Mouse (Mus musculus): ENCODE measurements at regions not wholly inside any gene's neighbourhood (a gene's known extent, or its start where the extent isn't known, plus 50 kb on each side); places are given as distances from the start of the nearest gene placed in this dataset.

GRCm38 (mm10) chr3:53992993-53993392 is 129.4 kb upstream of the Ufm1 start:
- TF ChIP-seq POLR2A (IDR thresholded peaks at IDR 0.05; ENCODE audit: borderline replicate concordance, extremely low read depth, insufficient read depth, insufficient read length, poor library complexity, severe bottlenecking) = no peak
- no peak for TF ChIP-seq CTCF (IDR thresholded peaks at IDR 0.05; ENCODE audit: borderline replicate concordance, extremely low read depth, insufficient read depth, insufficient read length)
- DNase-seq (ENCODE audit: low read depth) = no peak

- DNase-seq (ENCODE audit: low read depth) = no peak
Measured at GRCm38 (mm10) chr3:53988796-53989195, 125.2 kb upstream of the Ufm1 start.

GRCm38 (mm10) chr3:53988256-53988655 is 124.6 kb upstream of the Ufm1 start:
- no peak for TF ChIP-seq POLR2A (IDR thresholded peaks at IDR 0.05; ENCODE audit: borderline replicate concordance, extremely low read depth, insufficient read depth, insufficient read length, poor library complexity, severe bottlenecking)
- no peak for TF ChIP-seq CTCF (IDR thresholded peaks at IDR 0.05; ENCODE audit: borderline replicate concordance, extremely low read depth, insufficient read depth, insufficient read length)
- no peak for DNase-seq (ENCODE audit: low read depth)

More at GRCm38 (mm10) chr3:53988796-53989195, 125.2 kb upstream of the Ufm1 start:
- TF ChIP-seq CTCF (IDR thresholded peaks at IDR 0.05; ENCODE audit: borderline replicate concordance, extremely low read depth, insufficient read depth, insufficient read length) (no peak), POLR2A (IDR thresholded peaks at IDR 0.05; ENCODE audit: borderline replicate concordance, extremely low read depth, insufficient read depth, insufficient read length, poor library complexity, severe bottlenecking) (no peak)

- TF ChIP-seq POLR2A (IDR thresholded peaks at IDR 0.05; ENCODE audit: borderline replicate concordance, extremely low read depth, insufficient read depth, insufficient read length, poor library complexity, severe bottlenecking) (no peak), CTCF (IDR thresholded peaks at IDR 0.05; ENCODE audit: borderline replicate concordance, extremely low read depth, insufficient read depth, insufficient read length) (no peak)
- no peak for DNase-seq (ENCODE audit: low read depth)
Measured at GRCm38 (mm10) chr3:53987316-53987715, 123.7 kb upstream of the Ufm1 start.

- peak; percentile 86 for DNase-seq (ENCODE audit: low read depth)
- TF ChIP-seq POLR2A (IDR thresholded peaks at IDR 0.05; ENCODE audit: borderline replicate concordance, extremely low read depth, insufficient read depth, insufficient read length, poor library complexity, severe bottlenecking) (no peak), CTCF (IDR thresholded peaks at IDR 0.05; ENCODE audit: borderline replicate concordance, extremely low read depth, insufficient read depth, insufficient read length) (no peak)
Measured at GRCm38 (mm10) chr3:53984743-53985550, 121.3 kb upstream of the Ufm1 start.

- no peak for DNase-seq (ENCODE audit: low read depth)
- TF ChIP-seq POLR2A (IDR thresholded peaks at IDR 0.05; ENCODE audit: borderline replicate concordance, extremely low read depth, insufficient read depth, insufficient read length, poor library complexity, severe bottlenecking) (no peak), CTCF (IDR thresholded peaks at IDR 0.05; ENCODE audit: borderline replicate concordance, extremely low read depth, insufficient read depth, insufficient read length) (no peak)
Measured at GRCm38 (mm10) chr3:53982311-53982710, 118.7 kb upstream of the Ufm1 start.

GRCm38 (mm10) chr3:53981585-53981984 is 118.0 kb upstream of the Ufm1 start:
- TF ChIP-seq CTCF (IDR thresholded peaks at IDR 0.05; ENCODE audit: borderline replicate concordance, extremely low read depth, insufficient read depth, insufficient read length) = no peak
- TF ChIP-seq POLR2A (IDR thresholded peaks at IDR 0.05; ENCODE audit: borderline replicate concordance, extremely low read depth, insufficient read depth, insufficient read length, poor library complexity, severe bottlenecking) = no peak
- no peak for DNase-seq (ENCODE audit: low read depth)

- no peak for DNase-seq (ENCODE audit: low read depth)
- TF ChIP-seq POLR2A (IDR thresholded peaks at IDR 0.05; ENCODE audit: borderline replicate concordance, extremely low read depth, insufficient read depth, insufficient read length, poor library complexity, severe bottlenecking) = no peak
Measured at GRCm38 (mm10) chr3:53977379-53978080, 113.9 kb upstream of the Ufm1 start.

- TF ChIP-seq CTCF (IDR thresholded peaks at IDR 0.05; ENCODE audit: borderline replicate concordance, extremely low read depth, insufficient read depth, insufficient read length) (no peak), POLR2A (IDR thresholded peaks at IDR 0.05; ENCODE audit: borderline replicate concordance, extremely low read depth, insufficient read depth, insufficient read length, poor library complexity, severe bottlenecking) (no peak)
- DNase-seq (ENCODE audit: low read depth) = peak; percentile 71
Measured at GRCm38 (mm10) chr3:53974905-53975551, 111.4 kb upstream of the Ufm1 start.

- TF ChIP-seq POLR2A (IDR thresholded peaks at IDR 0.05; ENCODE audit: borderline replicate concordance, extremely low read depth, insufficient read depth, insufficient read length, poor library complexity, severe bottlenecking) (no peak), CTCF (IDR thresholded peaks at IDR 0.05; ENCODE audit: borderline replicate concordance, extremely low read depth, insufficient read depth, insufficient read length) (no peak)
- DNase-seq (ENCODE audit: low read depth) = peak; percentile 66
Measured at GRCm38 (mm10) chr3:53969000-53969641, 105.5 kb upstream of the Ufm1 start.

GRCm38 (mm10) chr3:53965142-53965541 is 101.5 kb upstream of the Ufm1 start:
- no peak for DNase-seq (ENCODE audit: low read depth)
- TF ChIP-seq POLR2A (IDR thresholded peaks at IDR 0.05; ENCODE audit: borderline replicate concordance, extremely low read depth, insufficient read depth, insufficient read length, poor library complexity, severe bottlenecking) (no peak), CTCF (IDR thresholded peaks at IDR 0.05; ENCODE audit: borderline replicate concordance, extremely low read depth, insufficient read depth, insufficient read length) (no peak)

All from brain, embryonic 14.5 days (tissue).